Mouse (Mus musculus): Measurements from ENCODE around the gene Cnot1.

GRCm38 (mm10) chr8:95843968-95844367 is 36.7 kb upstream of the Cnot1 start:
- no peak for TF ChIP-seq CTCF (IDR thresholded peaks at IDR 0.05 in 2 of 3, conservative IDR thresholded peaks at IDR 0.05 in 1 of 3; ENCODE audit: control insufficient read depth in 1 of 3, insufficient read depth in 1 of 3, low read depth in 2 of 3, low read length in 3 of 3, poor library complexity in 1 of 3, severe bottlenecking in 1 of 3)
- TF ChIP-seq EP300 (IDR thresholded peaks at IDR 0.05; ENCODE audit: low read depth in 1 of 2, low read length in 2 of 2): no peak
- no peak for TF ChIP-seq POLR2AphosphoS5 (IDR thresholded peaks at IDR 0.05; ENCODE audit: borderline replicate concordance, low read depth, low read length)
- TF ChIP-seq GATA1 (IDR thresholded peaks at IDR 0.05; ENCODE audit: low read depth, low read length): no peak
- no peak for TF ChIP-seq UBTF (IDR thresholded peaks at IDR 0.05; ENCODE audit: borderline replicate concordance, insufficient read depth, low read depth, low read length)
- no peak for TF ChIP-seq RCOR1 (IDR thresholded peaks at IDR 0.05; ENCODE audit: low read depth, low read length)
- TF ChIP-seq MXI1 (IDR thresholded peaks at IDR 0.05; ENCODE audit: low read depth, low read length): no peak
- no peak for TF ChIP-seq POLR2A (IDR thresholded peaks at IDR 0.05; ENCODE audit: control insufficient read depth in 1 of 2, insufficient read depth in 1 of 2, low read depth in 1 of 2, low read length in 2 of 2, poor library complexity in 1 of 2)
- TF ChIP-seq MYC (IDR thresholded peaks at IDR 0.05; ENCODE audit: low read depth, low read length): no peak
- no peak for TF ChIP-seq ZC3H11A (IDR thresholded peaks at IDR 0.05; ENCODE audit: low read depth, low read length)
- TF ChIP-seq HCFC1 (IDR thresholded peaks at IDR 0.05; ENCODE audit: low read depth, low read length): no peak
